Mouse (Mus musculus) lung, postnatal 25 days (tissue): Measurements from ENCODE around the gene Aga.
"Not testable (repeated sequence)": the region's sequence is repeated elsewhere in the genome, so short reads cannot be mapped to it uniquely, and the experiment has no call there.

Source experiments
- DNase-seq: peaks from one replicate; pipeline ENCODE4 v3.0.0; 2022; ENCODE audit warnings: low spot score

Aga gene

DNA sequence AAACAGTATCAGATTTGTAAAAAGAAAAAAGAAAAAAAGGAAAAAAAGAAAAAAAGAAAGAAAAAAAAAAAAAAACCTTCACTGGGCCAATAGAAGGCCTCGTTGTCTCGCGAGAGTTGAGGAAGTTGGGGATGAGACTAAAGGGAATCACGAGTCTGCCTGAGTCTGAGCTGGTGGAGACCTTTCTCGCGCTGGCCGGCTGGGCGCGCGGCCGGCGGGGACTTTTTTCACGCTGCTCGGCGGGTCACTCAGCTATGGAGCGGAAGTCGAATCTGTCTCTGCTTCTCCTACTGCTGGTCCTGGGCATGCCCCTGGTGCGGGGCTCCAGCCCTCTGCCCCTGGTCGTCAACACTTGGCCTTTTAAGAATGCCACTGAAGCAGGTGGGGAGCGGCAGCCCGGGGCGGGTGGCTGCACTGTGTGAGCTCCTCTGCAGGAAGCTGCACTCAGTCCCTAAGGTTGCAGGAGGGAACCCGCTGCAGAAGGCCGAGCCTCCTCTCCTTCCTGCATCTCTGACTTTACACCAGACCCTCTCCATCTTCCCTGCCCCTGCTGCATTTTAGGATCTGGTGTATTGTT is at the start of gene Aga:
TSS of gene Aga (plus strand) at position 177 of the 577 bp plus-strand sequence.
- peak; percentile 95 for DNase-seq

DNA sequence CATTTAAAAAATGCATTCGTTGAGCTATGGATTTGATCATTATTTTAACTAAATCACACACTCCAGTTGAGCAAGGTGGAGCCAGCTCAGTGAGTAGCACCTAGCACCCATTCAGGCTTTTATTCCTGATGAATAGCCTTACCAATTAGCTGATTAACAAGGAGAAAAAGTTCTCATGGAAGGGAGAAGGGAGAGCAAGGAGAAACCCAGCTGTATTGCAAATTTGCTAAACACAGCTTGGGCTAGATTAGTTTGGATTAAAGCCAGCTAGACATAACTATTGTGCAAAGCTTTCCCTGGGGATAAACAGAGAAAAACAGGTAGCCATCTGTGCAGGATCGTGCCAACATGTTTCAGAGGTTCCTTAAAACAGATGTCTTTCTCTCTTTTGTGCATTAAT is 22.5 kb upstream of the Aga start:
- no peak for DNase-seq

DNA sequence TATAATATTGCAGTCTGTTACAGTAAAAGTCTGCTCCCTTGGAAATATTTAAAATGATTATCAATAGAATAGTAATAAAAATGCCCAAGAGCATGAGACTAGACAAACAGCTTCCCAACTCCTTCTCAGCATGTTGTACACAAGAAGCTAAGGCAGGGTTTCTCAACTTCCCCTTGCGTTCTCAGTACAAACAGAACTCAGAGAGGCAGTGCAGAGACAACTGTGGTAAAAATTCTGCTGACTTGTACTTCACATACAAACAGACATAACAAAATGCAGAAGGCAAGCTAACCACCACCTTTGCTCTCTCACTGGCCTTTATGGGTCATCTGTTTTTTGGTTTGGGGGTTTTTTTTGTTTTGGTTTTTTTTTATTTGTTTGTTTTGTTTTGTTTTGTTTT is 15.3 kb upstream of the Aga start:
- no peak for DNase-seq

DNA sequence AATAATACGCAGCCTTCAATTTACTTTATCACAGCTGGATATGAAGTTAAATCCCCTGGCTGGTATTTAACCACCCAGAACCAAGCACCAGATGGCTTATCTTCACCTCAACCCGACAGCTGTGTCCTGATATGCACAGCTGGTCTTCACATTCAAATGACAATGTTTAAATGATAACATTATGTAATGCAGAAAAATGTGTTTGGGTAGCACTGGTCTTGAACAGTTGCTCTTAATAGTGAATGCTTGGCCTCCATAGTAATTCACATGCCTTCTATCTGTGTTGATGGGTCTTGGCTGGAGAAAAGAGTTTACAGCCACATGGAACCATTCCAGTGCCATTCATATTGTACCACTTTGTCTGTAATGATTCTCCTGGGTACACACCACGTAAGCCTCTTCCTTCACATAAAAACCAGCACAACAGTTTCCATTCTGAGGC is 14.6 kb upstream of the Aga start:
- no peak for DNase-seq

DNA sequence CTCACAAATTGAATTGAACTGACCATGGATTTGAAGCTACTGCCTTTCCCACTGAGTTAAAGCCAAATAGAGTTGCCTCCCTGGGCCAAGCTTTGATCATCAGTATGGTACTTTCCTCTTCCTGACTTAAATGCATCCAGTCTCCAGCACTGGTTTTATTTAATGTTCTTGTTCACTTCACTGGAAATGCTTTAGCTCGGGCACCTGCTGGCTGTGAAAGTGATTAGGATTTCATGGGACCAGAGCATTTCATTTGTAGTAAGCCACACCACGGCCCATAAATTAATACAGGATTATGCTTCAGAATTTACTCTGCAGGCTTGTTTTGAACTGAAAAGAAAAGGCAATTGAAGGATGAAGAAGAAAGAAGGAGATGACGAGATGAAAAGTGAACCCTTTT is 26.5 kb downstream of the Aga start:
- not testable (repeated sequence) for DNase-seq

DNA sequence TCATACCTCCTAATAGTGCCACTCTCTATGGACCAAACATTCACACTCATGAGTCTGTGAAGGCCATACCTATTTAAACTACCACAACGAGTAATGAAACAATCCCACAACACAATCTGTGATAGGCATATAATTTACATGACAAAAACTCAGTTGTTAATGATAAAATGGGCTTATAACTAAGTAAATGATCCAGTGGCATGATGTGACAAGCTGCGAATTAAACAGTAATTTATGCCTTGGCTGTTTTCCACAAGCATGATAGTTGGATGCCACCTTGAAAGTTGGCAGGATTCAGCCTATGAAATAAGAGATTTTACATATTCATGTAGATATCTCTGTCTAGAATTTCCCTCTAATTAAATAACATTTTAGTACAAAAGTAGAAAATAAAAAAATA is 28.1 kb downstream of the Aga start:
- DNase-seq: no peak

DNA sequence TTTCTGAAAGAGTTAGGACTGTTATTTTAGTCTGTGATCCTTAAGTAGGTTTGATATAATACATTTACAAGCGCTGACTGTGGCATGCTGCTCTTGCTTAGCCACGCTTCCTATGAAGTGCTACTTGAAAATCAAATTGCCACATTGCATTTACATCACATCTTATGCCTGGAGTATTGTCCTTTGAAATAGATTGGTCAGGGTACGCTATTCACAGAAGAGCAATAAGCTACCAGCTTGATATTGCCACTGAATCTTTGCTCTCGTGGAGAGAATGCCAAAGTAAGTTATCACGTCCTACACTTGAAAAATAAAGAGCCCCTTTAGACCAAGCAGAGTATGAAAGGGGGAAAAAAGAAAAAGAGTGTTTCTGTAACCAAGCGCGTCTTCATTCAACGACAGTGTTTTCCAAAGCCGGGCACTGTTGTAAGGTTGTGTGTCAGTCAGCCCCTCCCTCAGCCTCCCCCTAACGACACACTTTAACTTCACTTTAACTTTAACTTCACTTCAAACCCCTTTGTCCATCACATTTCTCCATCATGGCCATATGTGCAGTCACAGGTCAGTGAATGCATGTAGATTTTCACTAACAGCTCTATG is 51.0 kb downstream of the Aga start:
- no peak for DNase-seq

DNA sequence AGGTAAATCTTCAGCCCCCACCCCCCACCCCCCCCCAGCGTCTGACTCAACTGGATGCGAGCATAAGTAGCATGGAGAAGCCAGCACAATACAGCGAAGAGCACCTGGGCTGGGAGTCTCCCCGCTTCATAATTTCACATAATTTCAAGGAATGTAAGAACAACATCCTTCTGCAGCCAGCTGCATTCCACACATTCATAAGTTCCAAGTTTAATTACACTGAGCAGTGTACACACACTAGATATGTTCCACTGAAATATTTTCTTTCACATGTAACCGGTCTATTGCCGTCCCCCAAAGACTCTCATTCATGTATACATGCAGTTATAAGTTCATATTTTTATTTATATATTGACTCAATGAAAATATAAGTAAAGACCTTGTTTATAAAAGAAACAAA is 54.7 kb downstream of the Aga start:
- DNase-seq: no peak
